Mouse (Mus musculus): ENCODE measurements around the gene Cd55.
"Not testable (repeated sequence)": the region's sequence is repeated elsewhere in the genome, so short reads cannot be mapped to it uniquely, and the experiment has no call there.

GRCm38 (mm10) chr1:130428667-130429066 lies 33.9 kb downstream of the Cd55 start:
- not testable (repeated sequence) for TF ChIP-seq GATA1, TAL1 (IDR thresholded peaks at IDR 0.05; ENCODE audit: low read length)
